Mouse (Mus musculus): ENCODE results near the gene Ppp3ca. TPM values are rescaled to one million over a fixed set of nuclear protein-coding genes. Genes with fewer than 3 reads are reported as not detected.

Gene Ppp3ca
- total RNA-seq, 4 experiments from 2014 or later = 870 to 989 (median 929) TPM

- no peak for DNase-seq (ENCODE audit: low spot score in 2 of 2)
Measured at GRCm38 (mm10) chr3:136905577-136905976, 235.7 kb downstream of the Ppp3ca start.

- DNase-seq (ENCODE audit: low spot score in 2 of 2) = no peak
Measured at GRCm38 (mm10) chr3:136909534-136909933, 239.6 kb downstream of the Ppp3ca start.

GRCm38 (mm10) chr3:136911276-136911675 lies 241.4 kb downstream of the Ppp3ca start:
- no peak for DNase-seq (ENCODE audit: low spot score in 2 of 2)

GRCm38 (mm10) chr3:136917080-136917479 lies 247.2 kb downstream of the Ppp3ca start:
- no peak for DNase-seq (ENCODE audit: low spot score in 2 of 2)

GRCm38 (mm10) chr3:136933071-136933470 lies 263.1 kb downstream of the Ppp3ca start:
- no peak for DNase-seq (ENCODE audit: low spot score in 2 of 2)

GRCm38 (mm10) chr3:136940733-136941601 lies 271.0 kb downstream of the Ppp3ca start:
- no peak for DNase-seq (ENCODE audit: low spot score in 2 of 2)

DNA sequence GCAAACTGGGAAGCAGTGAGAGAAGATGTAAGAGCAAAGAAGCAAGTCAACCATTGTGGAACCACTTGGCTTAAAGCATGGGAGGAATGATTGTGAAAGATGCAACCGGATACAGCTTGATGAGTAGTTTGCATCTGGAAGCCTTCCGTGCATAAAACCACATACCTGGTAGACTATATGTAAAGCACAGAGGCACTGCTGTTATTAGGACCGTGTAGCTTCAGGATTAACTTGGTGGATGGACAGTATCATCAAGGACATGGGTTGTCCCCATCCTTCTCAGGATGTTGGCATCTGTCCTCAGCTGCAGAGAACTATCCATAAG lies 271.6 kb downstream of the Ppp3ca start:
- DNase-seq (ENCODE audit: low spot score in 2 of 2) = no peak

GRCm38 (mm10) chr3:136945550-136945949 lies 275.6 kb downstream of the Ppp3ca start:
- DNase-seq (ENCODE audit: low spot score in 2 of 2) = no peak

DNA sequence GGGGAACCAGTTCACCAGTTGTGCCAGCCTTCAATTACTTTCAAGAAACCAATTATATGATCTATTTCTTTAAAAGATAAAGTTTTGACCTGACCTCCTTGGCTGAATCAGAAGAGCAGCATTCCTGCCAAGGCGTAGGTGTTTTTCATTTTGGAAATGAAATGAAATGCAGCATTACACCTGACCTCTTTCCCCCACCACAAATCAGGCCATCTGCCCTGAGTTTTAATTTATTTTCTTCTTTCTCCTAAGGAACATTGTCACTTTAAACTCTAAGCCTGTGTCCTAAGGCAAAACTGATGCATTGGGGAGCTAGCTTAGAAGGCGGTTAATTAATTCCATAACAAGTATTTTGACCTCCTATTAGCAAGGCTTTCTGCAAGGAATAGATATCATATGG lies 276.7 kb downstream of the Ppp3ca start:
- no peak for DNase-seq (ENCODE audit: low spot score in 2 of 2)

DNA sequence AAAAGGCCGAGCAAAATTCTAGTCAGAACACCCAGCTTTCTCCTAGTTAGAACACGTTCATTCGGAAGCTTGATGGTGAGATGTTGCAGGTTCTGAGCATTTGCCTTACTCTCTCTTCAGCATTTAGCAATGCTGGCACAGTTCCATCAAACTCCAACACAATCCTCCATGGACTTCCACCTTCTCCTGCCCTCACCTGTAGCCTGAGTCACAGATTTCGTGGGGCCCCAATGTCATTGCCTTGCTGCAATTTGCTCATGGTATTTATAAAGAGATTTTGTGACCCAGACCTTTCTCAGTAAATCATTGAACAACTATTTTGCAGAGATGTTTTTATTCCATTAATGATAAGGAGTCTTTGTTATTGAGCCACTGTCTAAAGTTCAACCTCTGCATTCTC lies 278.2 kb downstream of the Ppp3ca start:
- DNase-seq (ENCODE audit: low spot score in 2 of 2) = no peak

DNA sequence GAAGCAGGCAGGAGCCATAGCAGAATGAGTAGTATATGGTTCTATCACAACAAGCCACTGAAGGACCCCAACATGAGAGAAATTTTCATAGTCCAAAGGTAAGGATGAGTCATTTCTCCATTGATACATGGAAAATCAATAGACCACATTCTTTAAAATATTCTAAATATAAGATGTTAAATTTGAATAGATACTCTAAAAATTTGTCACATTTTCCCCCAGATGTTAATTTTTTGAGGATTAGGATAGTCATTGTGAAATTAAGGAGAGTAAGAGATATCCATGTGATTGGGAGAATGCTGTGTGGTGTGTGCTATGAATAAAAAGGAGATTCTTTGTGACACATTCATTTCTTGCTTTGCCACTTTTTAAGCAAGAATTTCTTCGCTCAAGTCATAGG lies 281.9 kb downstream of the Ppp3ca start:
- DNase-seq (ENCODE audit: low spot score in 2 of 2) = no peak

DNA sequence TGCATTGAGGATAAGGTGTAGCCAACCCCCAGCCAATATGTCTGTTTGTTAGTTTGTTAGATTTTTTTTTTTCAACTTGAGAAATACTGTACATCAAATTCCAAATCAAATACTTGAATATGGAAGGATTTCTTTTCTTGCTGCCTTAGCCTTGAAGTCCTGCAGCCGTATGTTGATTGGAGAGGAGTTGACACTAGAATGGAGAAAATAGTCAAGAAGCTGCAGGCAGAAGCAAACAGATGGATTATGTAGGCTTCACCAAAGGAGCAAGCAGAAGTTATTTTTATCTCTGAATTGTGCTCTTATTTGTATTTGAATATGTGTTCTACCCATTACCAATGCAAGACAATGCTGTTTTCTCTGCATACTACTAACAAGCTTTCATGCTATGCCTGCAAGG lies 282.9 kb downstream of the Ppp3ca start:
- no peak for DNase-seq (ENCODE audit: low spot score in 2 of 2)

DNA sequence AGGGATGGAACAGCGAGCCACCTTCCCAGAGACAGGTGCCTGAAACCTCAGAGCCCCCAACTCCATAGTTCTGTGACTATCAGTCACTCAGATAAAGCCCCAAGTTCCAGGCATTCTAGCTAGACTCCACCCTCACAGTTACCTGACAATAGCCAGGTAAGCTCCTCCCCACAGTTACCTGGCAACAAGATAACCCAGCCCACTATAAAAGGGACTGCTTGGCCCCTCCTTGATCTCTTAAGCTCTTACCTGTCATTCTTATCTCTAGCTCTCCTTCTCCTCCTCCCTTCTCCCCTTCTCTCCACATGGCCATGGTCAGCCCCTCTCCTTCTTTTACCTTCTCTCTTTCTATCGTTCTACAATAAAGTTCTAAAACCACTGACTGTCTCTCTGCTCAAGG lies 285.1 kb downstream of the Ppp3ca start:
- DNase-seq (ENCODE audit: low spot score in 2 of 2) = no peak

DNA sequence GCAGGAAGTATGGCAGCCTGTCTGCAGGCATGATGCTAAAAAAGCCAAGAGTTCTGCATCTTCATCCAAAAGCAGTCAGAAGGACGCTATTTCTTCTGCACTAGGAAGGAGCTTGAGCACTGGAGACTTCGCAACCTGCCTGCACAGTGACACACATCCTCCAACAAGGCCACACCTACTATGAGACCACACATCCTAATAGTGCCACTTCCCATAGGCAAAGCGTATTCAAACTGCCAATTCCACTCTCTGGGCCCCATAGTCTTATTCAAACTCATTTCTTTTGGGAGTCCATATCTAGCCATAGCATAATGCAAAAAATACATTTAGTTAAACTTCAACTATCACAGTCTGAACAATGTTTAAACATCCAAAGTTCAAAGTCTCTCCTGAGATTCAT lies 290.4 kb downstream of the Ppp3ca start:
- DNase-seq (ENCODE audit: low spot score in 2 of 2) = no peak

DNA sequence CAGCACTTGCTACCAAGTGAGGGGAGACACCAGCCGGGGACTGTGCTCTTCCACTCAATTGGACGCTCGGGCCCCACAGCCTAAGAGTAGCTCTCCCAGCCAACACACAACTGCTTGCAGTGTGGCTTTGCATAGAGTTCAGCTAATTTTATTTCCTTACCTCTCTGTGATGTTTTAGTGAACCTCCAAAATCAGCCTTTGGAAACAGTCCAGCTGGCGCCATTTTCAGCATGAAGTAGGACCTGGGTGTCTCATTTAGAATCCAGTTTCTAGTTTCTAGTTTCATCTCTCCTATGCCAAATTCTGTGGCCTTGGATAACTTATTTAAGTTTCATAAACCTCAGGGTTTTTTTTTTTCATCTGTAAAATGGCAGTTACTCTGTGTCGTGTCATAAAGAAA lies 296.9 kb downstream of the Ppp3ca start:
- no peak for DNase-seq (ENCODE audit: low spot score in 2 of 2)

GRCm38 (mm10) chr3:136967510-136967909 lies 297.6 kb downstream of the Ppp3ca start:
- DNase-seq (ENCODE audit: low spot score in 2 of 2) = peak in 1 of 2 experiments; percentile 23

- DNase-seq (ENCODE audit: low spot score in 2 of 2) = no peak
Measured at GRCm38 (mm10) chr3:136969796-136970195, 299.9 kb downstream of the Ppp3ca start.

DNA sequence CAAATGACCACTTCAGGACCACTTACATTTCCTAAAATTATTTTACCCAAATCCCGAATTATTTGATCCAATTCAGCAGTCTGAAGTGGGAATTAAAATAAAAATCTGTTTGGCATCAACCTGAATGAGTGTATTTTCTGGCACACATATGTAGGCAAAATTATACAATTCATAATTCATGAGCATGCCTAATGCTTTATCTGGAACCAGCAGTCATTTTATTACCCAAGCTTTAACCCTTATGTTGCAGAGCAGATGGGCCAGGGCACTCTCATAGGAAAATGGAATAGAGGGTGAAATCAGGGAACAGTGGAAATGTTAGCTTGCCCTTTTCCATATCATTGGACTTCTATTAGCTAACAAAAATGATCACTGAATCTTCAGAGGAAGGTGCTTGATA lies 307.9 kb downstream of the Ppp3ca start:
- no peak for DNase-seq (ENCODE audit: low spot score in 2 of 2)

DNA sequence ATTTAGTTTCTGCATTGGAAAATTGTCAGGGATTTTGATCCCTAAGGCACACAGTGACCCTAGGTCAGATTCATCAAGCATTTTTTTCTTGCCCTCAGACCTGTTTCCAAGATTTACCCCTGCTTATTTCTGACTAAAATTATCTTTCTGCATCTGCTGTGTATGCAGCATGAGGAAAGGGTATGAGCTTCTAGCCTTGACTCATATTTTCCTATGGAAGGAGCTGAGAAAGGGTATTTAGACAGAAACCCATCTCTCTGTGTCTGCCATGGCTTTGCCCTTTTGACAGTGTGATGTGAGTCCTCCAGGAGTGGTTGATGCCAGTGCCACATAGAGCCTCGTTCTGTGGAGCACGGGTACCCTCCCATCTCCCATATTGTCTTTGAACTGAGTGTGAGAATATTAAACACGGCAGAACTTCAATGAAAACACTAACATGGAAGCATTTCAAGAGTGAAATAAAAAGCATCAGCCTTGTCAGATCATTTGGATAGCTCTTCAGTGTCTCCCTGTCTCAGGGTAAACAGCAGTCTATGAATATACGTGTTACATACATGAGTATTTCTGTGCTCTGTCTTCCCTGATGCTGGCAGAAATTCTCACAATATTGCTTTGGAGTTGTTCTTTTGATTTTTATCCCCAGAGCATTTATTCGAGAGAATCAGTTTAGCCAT lies 311.1 kb downstream of the Ppp3ca start:
- no peak for DNase-seq (ENCODE audit: low spot score in 2 of 2)

DNA sequence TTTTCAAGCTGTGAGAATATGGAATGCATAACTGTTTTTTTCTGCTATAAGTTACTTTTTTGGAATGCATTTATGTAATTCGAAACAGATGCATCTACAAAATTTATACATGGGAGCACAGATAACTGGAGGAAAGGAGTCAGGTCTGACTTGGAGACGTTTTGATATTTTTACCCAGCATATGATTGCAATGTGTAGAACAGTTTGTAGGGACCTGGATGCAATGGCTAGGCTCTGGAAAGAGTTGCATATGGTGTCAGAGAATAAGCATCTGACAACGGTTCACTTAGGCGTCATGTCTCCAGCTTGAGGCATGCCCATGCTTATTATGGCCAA lies 311.6 kb downstream of the Ppp3ca start:
- no peak for DNase-seq (ENCODE audit: low spot score in 2 of 2)

- DNase-seq (ENCODE audit: low spot score in 2 of 2) = no peak
Measured at GRCm38 (mm10) chr3:136982021-136982420, 312.1 kb downstream of the Ppp3ca start.

GRCm38 (mm10) chr3:136986096-136986881 lies 316.4 kb downstream of the Ppp3ca start:
- DNase-seq (ENCODE audit: low spot score in 2 of 2) = no peak

Data from left cerebral cortex, adult 8-10 months (tissue).